Mouse (Mus musculus) neutrophil, adult 5-6 weeks (primary cell): ENCODE results near the gene Ltk. TPM values are rescaled to one million over a fixed set of nuclear protein-coding genes. Genes with fewer than 3 reads are reported as not detected.

Source experiments
- ATAC-seq: fragments of 151-379, 151-347 bp; 2 replicates; pipeline ENCODE4 v1.8.0; 2017; ENCODE audit warnings: mild to moderate bottlenecking, moderate TSS enrichment; ENCODE audit not compliant: insufficient number of reproducible peaks, poor library complexity, low FRiP score, severe bottlenecking; ENCODE audit errors: extremely low read depth
- total RNA-seq: library from RNA; stranded (forward); fragments of 200-1000 nt; gene quantifications from 2 replicates; pipeline ENCODE4 v1.2.3, GENCODE M21; 2017

The Ltk gene
- total RNA-seq, 1 experiment from 2014 or later, result 2.4 TPM

GRCm38 (mm10) chr2:119762276-119762675, 2.0 kb upstream of the Ltk start:
- ATAC-seq, result peak; percentile 28; the same call in 1 of the 2 replicates

DNA sequence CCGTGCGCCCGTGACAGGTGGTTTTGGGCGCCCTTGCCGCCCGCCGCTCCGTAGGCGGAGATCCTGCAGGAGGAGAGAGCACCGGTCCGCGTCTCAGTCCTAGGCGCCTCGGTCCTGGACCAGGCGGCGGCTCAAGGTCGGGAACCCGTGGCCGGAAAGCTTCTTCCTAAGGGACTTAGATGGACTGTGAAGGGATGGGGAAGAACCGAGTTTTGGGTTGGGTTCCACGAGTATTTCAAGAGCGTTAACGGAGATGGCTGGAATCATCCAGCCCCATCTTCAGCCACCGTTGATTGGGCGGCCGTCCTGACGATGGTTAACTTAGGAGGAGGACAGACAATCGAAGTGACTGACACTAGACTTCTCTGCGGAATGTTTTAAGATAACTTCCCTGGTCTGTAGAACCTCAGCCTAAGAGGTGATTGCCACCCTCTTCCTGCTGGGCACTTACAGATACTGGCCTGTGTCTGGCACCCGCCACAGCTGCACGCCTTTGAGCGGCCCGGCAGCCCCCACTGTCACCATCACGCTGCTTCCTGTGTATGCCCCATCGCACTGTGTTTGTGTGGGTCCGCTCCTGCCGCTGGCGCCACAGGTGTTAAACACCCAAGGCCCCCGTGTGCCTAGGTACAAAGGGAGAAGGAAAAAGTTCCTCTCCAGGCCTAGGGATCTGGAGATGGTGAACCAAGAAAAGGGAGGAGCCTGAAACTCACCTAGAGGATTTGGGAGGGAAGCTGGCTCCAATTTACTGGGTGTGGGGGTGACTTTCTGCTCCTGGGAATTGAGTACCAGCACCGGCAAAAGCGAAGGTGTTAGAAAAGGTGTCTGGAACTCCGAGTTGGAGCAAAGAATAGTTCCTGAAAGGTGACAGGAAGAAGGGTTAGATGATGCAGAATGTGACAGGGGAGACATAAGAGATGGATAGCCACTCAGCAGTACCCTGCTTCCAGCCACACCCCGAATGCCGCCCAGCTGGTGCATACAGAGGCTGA, 1.1 kb downstream of the Ltk start:
- ATAC-seq, result peak; percentile 45; the same call in 1 of the 2 replicates

- 0 out of 2 replicates have a peak, but pooled peaks have one; percentile 6 for ATAC-seq
Measured at GRCm38 (mm10) chr2:119758101-119758843, 2.0 kb downstream of the Ltk start.

- no peak for ATAC-seq
Measured at GRCm38 (mm10) chr2:119757601-119758100, 2.6 kb downstream of the Ltk start.

DNA sequence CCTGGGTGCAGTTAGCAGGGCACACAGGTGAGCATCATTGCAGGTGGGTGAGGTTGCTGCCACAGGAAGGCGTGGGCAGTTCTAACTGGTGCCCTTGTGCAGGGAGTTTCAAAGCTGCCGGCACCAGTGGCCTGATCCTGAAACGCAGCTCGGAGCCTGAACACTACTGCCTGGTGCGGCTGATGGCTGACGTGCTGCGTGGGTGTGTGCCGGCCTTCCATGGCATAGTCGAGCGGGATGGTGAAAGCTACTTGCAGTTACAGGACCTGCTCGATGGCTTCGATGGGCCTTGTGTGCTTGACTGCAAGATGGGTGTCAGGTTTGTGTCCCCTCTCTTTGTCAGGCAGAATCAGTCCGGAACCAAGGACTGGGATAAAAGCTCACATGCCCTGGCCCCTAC, 11.0 kb downstream of the Ltk start:
- no peak for ATAC-seq

- ATAC-seq, result no peak
Measured at GRCm38 (mm10) chr2:119747554-119747953, 12.7 kb downstream of the Ltk start.

DNA sequence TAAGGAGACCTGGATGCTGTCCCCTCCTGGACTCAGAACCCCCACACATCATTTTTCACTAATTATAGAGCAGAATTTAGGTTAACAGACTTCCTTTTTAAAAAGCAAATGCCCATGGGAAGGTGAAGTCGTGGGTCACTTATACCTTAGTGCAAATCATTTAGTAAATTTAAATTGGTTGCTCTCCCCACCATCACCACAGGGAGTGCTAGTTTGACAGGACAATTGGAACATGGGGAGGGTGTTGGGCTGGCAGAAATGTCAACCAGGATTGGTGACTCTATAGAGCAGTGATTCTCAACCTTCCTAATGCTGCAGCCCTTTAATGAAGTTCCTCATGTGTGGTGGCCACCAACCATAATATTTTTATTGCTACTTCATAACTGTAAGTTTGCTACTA, 14.9 kb downstream of the Ltk start:
- ATAC-seq, result no peak

- ATAC-seq, result peak; percentile 17; the same call in 1 of the 2 replicates
Measured at GRCm38 (mm10) chr2:119744163-119745111, 15.8 kb downstream of the Ltk start.

- no peak for ATAC-seq
Measured at GRCm38 (mm10) chr2:119743808-119744162, 16.4 kb downstream of the Ltk start.

GRCm38 (mm10) chr2:119743176-119743807, 16.9 kb downstream of the Ltk start:
- ATAC-seq, result no peak

DNA sequence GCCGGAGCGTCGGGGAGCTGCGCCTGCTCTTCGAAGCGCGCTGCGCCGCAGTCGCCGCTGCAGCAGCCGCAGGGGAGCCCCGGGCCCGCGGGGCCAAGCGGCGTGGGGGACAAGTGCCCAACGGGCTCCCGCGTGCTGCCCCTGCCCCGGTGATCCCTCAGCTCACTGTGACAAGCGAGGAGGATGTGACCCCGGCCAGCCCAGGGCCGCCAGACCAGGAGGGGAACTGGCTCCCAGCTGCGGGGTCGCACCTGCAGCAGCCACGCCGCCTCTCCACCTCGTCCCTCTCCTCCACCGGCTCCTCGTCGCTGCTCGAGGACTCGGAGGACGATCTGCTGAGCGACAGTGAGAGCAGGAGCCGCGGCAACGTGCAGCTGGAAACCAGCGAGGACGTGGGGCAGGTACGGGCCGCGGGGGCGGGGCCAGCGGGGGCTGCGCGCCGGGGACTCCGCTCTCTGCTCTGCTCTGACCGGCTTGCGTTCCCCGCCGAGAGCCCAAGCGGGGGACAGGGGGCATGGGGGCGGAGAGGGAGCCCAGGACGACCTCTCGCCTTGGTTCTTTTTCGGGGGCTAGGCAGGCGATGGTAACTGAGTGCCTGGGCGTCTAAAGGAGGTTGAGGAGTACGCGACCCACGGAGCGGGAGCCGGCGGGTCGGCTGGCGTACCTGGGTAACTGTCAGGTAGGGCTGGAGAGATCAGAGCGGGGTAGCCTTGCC, 17.6 kb downstream of the Ltk start:
- ATAC-seq, result no peak

GRCm38 (mm10) chr2:119741581-119742411, 18.4 kb downstream of the Ltk start, which contains the start of gene Itpka:
TSS of gene Itpka (plus strand) at chr2:119742337.
- ATAC-seq, result peak; percentile 36

GRCm38 (mm10) chr2:119740567-119740966, 19.7 kb downstream of the Ltk start:
- ATAC-seq, result no peak

DNA sequence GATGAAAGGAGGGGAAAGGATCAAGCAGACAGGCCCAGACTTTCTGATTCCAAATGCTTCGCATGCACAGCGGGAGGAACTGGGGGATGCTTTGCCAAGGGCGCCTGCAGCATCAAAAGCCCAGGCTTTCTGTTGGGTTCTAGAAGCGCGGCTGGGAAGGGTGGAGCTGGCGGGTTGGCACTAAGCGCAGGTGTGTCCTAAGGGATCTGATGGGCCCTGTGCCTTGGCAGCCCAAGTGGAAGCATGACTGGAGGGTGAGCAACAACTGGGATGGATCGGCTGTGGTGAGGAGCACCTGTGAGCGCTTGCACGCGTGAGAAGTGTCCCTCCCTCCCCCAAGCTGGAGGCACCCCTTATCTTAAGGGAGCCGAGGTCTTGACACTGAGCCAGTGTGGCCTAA, 23.1 kb downstream of the Ltk start:
- ATAC-seq, result no peak

DNA sequence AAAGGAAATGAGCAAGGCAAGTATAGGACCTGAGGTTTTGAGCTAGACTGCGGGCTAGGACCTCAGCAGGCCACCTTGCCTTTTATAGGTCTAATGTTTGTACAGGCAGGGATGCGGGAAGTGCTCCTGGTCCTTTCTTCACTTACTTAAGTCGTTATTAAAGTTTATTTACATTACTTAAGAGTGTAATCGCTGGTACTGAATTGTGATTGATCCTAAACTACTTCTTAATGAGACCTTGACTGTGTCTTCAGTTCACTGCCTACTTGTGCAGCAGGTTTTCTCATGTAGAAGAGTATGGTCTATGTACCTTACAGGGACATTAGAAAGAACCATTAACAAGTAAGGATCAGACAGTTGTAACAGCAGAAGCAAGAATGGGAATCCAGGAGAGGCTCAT, 29.5 kb downstream of the Ltk start:
- no peak for ATAC-seq

GRCm38 (mm10) chr2:119727762-119728416, 32.3 kb downstream of the Ltk start:
- ATAC-seq, result no peak
